Mouse (Mus musculus) right cerebral cortex, adult 2 months (tissue): ENCODE measurements around the gene Atp6v0b.

Experiments
- DNase-seq, 2 experiments: peaks; one replicate each; pipeline ENCODE4 v3.0.0; 2021 to 2022; ENCODE audit warnings: low spot score in 2 of 2

Gene Atp6v0b

GRCm38 (mm10) chr4:117836204-117836767 is 50.8 kb downstream of the Atp6v0b start:
- peak; percentile 85 to 92 for DNase-seq

- DNase-seq: peak; percentile 70 to 76
These were observed 51.5 kb downstream of the Atp6v0b start for GRCm38 (mm10) chr4:117835531-117836111.

GRCm38 (mm10) chr4:117834845-117835530 is 52.1 kb downstream of the Atp6v0b start:
- DNase-seq: peak; percentile 36 to 66

- no peak for DNase-seq
These were observed 52.7 kb downstream of the Atp6v0b start, which contains the start of gene Slc6a9 for GRCm38 (mm10) chr4:117834457-117834844. Slc6a9 (plus strand) TSS chr4:117834506.
